In the genomic region with DNA sequence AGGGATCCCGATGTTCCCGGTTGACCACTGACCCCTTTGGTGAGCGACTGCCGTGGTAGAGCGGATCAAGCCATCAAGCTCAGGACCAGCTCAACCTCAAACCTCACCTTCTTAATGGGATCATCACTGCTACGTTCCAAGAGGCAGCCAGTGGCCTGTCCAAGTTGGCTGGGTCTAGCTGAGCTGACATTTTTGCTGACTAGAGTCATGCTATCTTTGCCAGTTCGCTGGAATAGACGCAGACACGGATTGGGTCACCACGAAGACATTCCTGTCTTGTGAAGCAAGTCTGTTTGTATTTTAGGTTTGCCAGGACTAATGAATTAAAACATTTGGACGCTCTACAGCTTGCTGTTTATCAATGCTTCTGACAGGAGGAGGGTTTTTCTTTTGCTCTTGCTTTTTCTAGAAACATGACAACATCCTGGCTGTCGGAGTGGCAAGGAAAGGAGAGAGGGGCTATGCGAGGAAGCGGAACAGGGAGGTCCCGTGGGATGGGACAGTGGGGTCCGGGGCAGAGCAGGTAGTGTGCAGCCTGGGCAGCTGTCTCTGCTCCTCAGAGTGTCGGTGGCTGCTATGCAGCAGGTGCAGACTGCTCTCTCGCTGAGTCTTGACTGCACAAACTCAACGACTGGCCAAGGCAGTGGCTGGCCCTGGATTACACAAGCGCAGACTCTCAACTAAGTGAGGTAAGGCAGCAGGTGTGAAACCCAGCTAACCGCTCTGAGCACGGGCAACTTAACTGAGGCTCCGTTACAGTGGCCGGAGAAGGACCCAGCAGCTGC, we compare ENCODE assay signal across 10 mouse cellular contexts. TPM values are rescaled to one million over a fixed set of nuclear protein-coding genes. Genes with fewer than 3 reads are reported as not detected.
DNase-seq lines count a peak whose midpoint lies in the region; ATAC-seq and TF ChIP-seq lines count a peak whose summit lies in the region.
"Had no signal": no experiment of that assay in that cellular context is flagged by ENCODE, and none has a peak within 500 bp of the region (broad histone marks: within the 10 kb centered on the region; RNA-seq: fewer than 3 reads in every experiment).

A gene (plus strand): TSS at position 424 of the 785 bp plus-strand sequence.

- ATAC-seq in Patski, result peak; percentile 98
- ATAC-seq in lung, embryonic 14.5 days (ENCODE audit: insufficient read depth), result peak; percentile 69
- ATAC-seq in liver, embryonic 12.5 days, result no peak
- no peak for ATAC-seq in midbrain, embryonic 11.5 days (ENCODE audit: low FRiP score)
- no peak for ATAC-seq in hindbrain, embryonic 12.5 days (ENCODE audit: low FRiP score)
- no peak for ATAC-seq in forebrain, embryonic 15.5 days (replicated peaks)

- in situ Hi-C loops in Patski (cut with MboI; ENCODE audit: low pct_unique_long_range_greater_than_20kb), result no loop called here

- TF ChIP-seq CTCF in Patski (IDR thresholded peaks at IDR 0.05), result no peak
- no peak for TF ChIP-seq CTCF in lung, embryonic 14.5 days (IDR thresholded peaks at IDR 0.05; ENCODE audit: low read depth)

- H3K27ac ChIP-seq in lung, embryonic 14.5 days (ENCODE audit: low read depth), result peak within 1 kb of the TSS; percentile 54; the same call in 1 of the 2 replicates
- no peak within 1 kb of the TSS for H3K27ac ChIP-seq in liver, embryonic 12.5 days
- H3K27ac ChIP-seq in midbrain, embryonic 11.5 days (ENCODE audit: low read depth, low read length), result no peak within 1 kb of the TSS
- H3K27ac ChIP-seq in hindbrain, embryonic 12.5 days, result no peak within 1 kb of the TSS
- H3K27ac ChIP-seq in forebrain, embryonic 15.5 days (replicated peaks), result no peak within 1 kb of the TSS
- H3K27ac ChIP-seq: embryonic facial prominence, embryonic 13.5 days had no signal

- CTCF ChIA-PET in Patski (lab: Charles Lee), result interaction anchor here (1.0 to 1.3 kb wide), 4 partner anchors 10 to 46 kb away, joined by 3 to 4 read pairs (median 4); no protein-coding TSS in a partner anchor

- intact Hi-C loops in heart, postnatal 36 days (cut with DNase I), result no loop called here

- H3K9me3 ChIP-seq in lung, embryonic 14.5 days (ENCODE audit: low read depth, low read length), result no peaks in the 10 kb centered on the region
- no peaks in the 10 kb centered on the region for H3K9me3 ChIP-seq in liver, embryonic 12.5 days (replicated peaks)
- H3K9me3 ChIP-seq in midbrain, embryonic 11.5 days (ENCODE audit: control insufficient read depth, low read length), result no peaks in the 10 kb centered on the region
- no peaks in the 10 kb centered on the region for H3K9me3 ChIP-seq in hindbrain, embryonic 12.5 days (replicated peaks)
- no peaks in the 10 kb centered on the region for H3K9me3 ChIP-seq in forebrain, embryonic 15.5 days
- H3K9me3 ChIP-seq: embryonic facial prominence, embryonic 13.5 days had no signal

- H3K4me3 ChIP-seq in lung, embryonic 14.5 days (ENCODE audit: low read depth, low read length), result no peak within 1 kb of the TSS
- no peak within 1 kb of the TSS for H3K4me3 ChIP-seq in liver, embryonic 12.5 days
- H3K4me3 ChIP-seq in midbrain, embryonic 11.5 days (ENCODE audit: low read depth, low read length), result no peak within 1 kb of the TSS
- H3K4me3 ChIP-seq in hindbrain, embryonic 12.5 days, result no peak within 1 kb of the TSS
- no peak within 1 kb of the TSS for H3K4me3 ChIP-seq in forebrain, embryonic 15.5 days
- H3K4me3 ChIP-seq: embryonic facial prominence, embryonic 13.5 days had no signal

- WGBS in lung, embryonic 14.5 days, result 57% methylated on average over 24 of the region's 24 CpGs
- 75% methylated on average over 24 of the region's 24 CpGs for WGBS in liver, embryonic 12.5 days (ENCODE audit: insufficient replicate concordance)
- WGBS in midbrain, embryonic 11.5 days, result 85% methylated on average over 24 of the region's 24 CpGs
- 78% methylated on average over 24 of the region's 24 CpGs for WGBS in hindbrain, embryonic 12.5 days
- 83% methylated on average over 24 of the region's 24 CpGs for WGBS in forebrain, embryonic 15.5 days

- DNase-seq in Patski (ENCODE audit: low read depth, low spot score), result peak; percentile 78
- DNase-seq in fibroblast of lung, adult 2 months (ENCODE audit: low read depth), result peak; percentile 80
- DNase-seq in heart, postnatal 36 days, result peak; percentile 14 to 26
- peak; percentile 42 for DNase-seq in lung, embryonic 14.5 days
- no peak for DNase-seq in midbrain, embryonic 11.5 days (ENCODE audit: low spot score, missing footprints)

- H3K4me1 ChIP-seq in lung, embryonic 14.5 days (ENCODE audit: insufficient read depth), result no peaks in the 10 kb centered on the region
- no peaks in the 10 kb centered on the region for H3K4me1 ChIP-seq in liver, embryonic 12.5 days
- H3K4me1 ChIP-seq in midbrain, embryonic 11.5 days (ENCODE audit: control insufficient read depth, insufficient read depth, low read length), result no peaks in the 10 kb centered on the region
- no peaks in the 10 kb centered on the region for H3K4me1 ChIP-seq in hindbrain, embryonic 12.5 days
- no peaks in the 10 kb centered on the region for H3K4me1 ChIP-seq in forebrain, embryonic 15.5 days
- H3K4me1 ChIP-seq: embryonic facial prominence, embryonic 13.5 days had no signal

- no peaks in the 10 kb centered on the region for H3K36me3 ChIP-seq in lung, embryonic 14.5 days (ENCODE audit: insufficient read depth)
- no peaks in the 10 kb centered on the region for H3K36me3 ChIP-seq in liver, embryonic 12.5 days
- H3K36me3 ChIP-seq in midbrain, embryonic 11.5 days (ENCODE audit: control insufficient read depth, insufficient read depth, low read length), result no peaks in the 10 kb centered on the region
- no peaks in the 10 kb centered on the region for H3K36me3 ChIP-seq in hindbrain, embryonic 12.5 days
- H3K36me3 ChIP-seq in forebrain, embryonic 15.5 days, result no peaks in the 10 kb centered on the region
- H3K36me3 ChIP-seq: embryonic facial prominence, embryonic 13.5 days had no signal

- H3K9ac ChIP-seq in lung, embryonic 14.5 days, result no peak within 1 kb of the TSS
- no peak within 1 kb of the TSS for H3K9ac ChIP-seq in liver, embryonic 12.5 days
- no peak within 1 kb of the TSS for H3K9ac ChIP-seq in midbrain, embryonic 11.5 days (ENCODE audit: low read length)
- H3K9ac ChIP-seq in hindbrain, embryonic 12.5 days, result no peak within 1 kb of the TSS
- H3K9ac ChIP-seq in forebrain, embryonic 15.5 days (replicated peaks), result no peak within 1 kb of the TSS
- H3K9ac ChIP-seq: embryonic facial prominence, embryonic 13.5 days had no signal

- H3K4me2 ChIP-seq in lung, embryonic 14.5 days, result peak within 1 kb of the TSS; percentile 18; the same call in 1 of the 2 replicates
- H3K4me2 ChIP-seq in liver, embryonic 12.5 days, result no peak within 1 kb of the TSS
- no peak within 1 kb of the TSS for H3K4me2 ChIP-seq in midbrain, embryonic 11.5 days
- H3K4me2 ChIP-seq in hindbrain, embryonic 12.5 days (replicated peaks), result no peak within 1 kb of the TSS
- H3K4me2 ChIP-seq in forebrain, embryonic 15.5 days (replicated peaks), result no peak within 1 kb of the TSS
- H3K4me2 ChIP-seq: embryonic facial prominence, embryonic 13.5 days had no signal

- H3K27me3 ChIP-seq in Patski, result no peaks in the 10 kb centered on the region
- no peaks in the 10 kb centered on the region for H3K27me3 ChIP-seq in lung, embryonic 14.5 days (ENCODE audit: insufficient read depth, low read length)
- no peaks in the 10 kb centered on the region for H3K27me3 ChIP-seq in liver, embryonic 12.5 days (replicated peaks)
- H3K27me3 ChIP-seq in midbrain, embryonic 11.5 days (ENCODE audit: control insufficient read depth, insufficient read depth, low read length), result no peaks in the 10 kb centered on the region
- H3K27me3 ChIP-seq in hindbrain, embryonic 12.5 days, result no peaks in the 10 kb centered on the region
- no peaks in the 10 kb centered on the region for H3K27me3 ChIP-seq in forebrain, embryonic 15.5 days
- H3K27me3 ChIP-seq: embryonic facial prominence, embryonic 13.5 days had no signal

- POLR2A ChIA-PET in Patski (lab: Charles Lee), result interaction anchor here (1.6 kb wide), 1 partner anchor 21 kb away, joined by 3 read pairs; no protein-coding TSS in a partner anchor

RNA-seq across cellular contexts. Expression of the gene that starts here (rescaled TPM):
- polyA plus RNA-seq in Patski (2021), result 24.8 TPM
- 1 to 10 TPM; 1.9 to 2.1 TPM for total RNA-seq in heart, postnatal 36 days (2021)
- polyA plus RNA-seq in lung, embryonic 14.5 days (2014; fragmentation: Nextera tagmentation; extraction: Ambion mirVana), result 0.21 and 0.32 TPM in 2 replicates
- polyA plus RNA-seq in liver, embryonic 12.5 days (2016; fragmentation: Nextera tagmentation; extraction: Ambion mirVana), result not detected in 2 replicates
- not detected in 2 replicates for polyA plus RNA-seq in midbrain, embryonic 11.5 days (2014; fragmentation: Nextera tagmentation; extraction: Ambion mirVana)
- 0.13 TPM in 1 of 2 replicates, not detected in the other for polyA plus RNA-seq in hindbrain, embryonic 12.5 days (2016; fragmentation: Nextera tagmentation; extraction: Ambion mirVana)
- 0.11 TPM in 1 of 2 replicates, not detected in the other for polyA plus RNA-seq in forebrain, embryonic 15.5 days (2015; fragmentation: Nextera tagmentation; extraction: Ambion mirVana)
- total RNA-seq: neutrophil, adult 5-6 weeks had no signal
- polyA plus RNA-seq: embryonic facial prominence, embryonic 13.5 days had no signal

Comparison
In these comparisons a context has a peak if more than half of its experiments do, and no peak if none do; other contexts are left out.
1. RNA of the gene that starts here (polyA plus RNA-seq): 24.8 TPM in Patski (single experiment); 0.21 to 0.32 TPM in lung, embryonic 14.5 days, 0.13 TPM in hindbrain, embryonic 12.5 days, 0.11 TPM in forebrain, embryonic 15.5 days, not detected in liver, embryonic 12.5 days and not detected in midbrain, embryonic 11.5 days; every median in the first group is over 10 times any median in the second.
2. Peak in DNase-seq, ATAC-seq, H3K27ac ChIP-seq and H3K4me2 ChIP-seq in lung, embryonic 14.5 days; RNA of the gene not detected or under 1 TPM.